Mouse (Mus musculus): ENCODE results near the gene Ppp1r2.
"Not testable (repeated sequence)": the region's sequence is repeated elsewhere in the genome, so short reads cannot be mapped to it uniquely, and the experiment has no call there.

Gene Ppp1r2

GRCm38 (mm10) chr16:31274674-31275460, at the start of gene Ppp1r2:
Gene Ppp1r2, minus strand, starts transcription at chr16:31275277.
- peak; percentile 87 to 88 for DNase-seq (ENCODE audit: low read depth in 2 of 2, low spot score in 2 of 2)

GRCm38 (mm10) chr16:31321501-31321900, 46.4 kb upstream of the Ppp1r2 start:
- DNase-seq (ENCODE audit: low read depth in 2 of 2, low spot score in 2 of 2): no peak

DNA sequence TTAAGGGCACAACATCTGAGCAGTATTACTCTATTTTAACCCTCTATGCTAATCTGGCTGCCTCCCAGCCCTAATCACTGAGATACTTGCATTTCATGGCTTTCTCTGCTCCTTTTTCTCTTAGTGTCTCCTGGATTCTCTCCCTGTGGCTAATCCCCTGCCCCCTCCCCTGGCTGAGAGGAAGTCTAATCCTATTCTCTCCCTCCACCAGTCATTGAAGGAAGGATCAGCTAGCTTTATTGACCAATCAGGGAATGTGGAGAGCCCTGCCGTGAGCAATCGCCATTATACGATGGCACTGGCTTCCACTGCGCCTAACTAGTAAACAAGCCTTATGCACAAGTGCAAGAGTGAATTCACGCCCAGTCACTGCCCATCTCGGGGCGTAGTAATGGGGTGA, 45.9 kb upstream of the Ppp1r2 start:
- no peak for DNase-seq (ENCODE audit: low read depth in 2 of 2, low spot score in 2 of 2)

GRCm38 (mm10) chr16:31319723-31320122, 44.6 kb upstream of the Ppp1r2 start:
- DNase-seq (ENCODE audit: low read depth in 2 of 2, low spot score in 2 of 2): not testable (repeated sequence)

DNA sequence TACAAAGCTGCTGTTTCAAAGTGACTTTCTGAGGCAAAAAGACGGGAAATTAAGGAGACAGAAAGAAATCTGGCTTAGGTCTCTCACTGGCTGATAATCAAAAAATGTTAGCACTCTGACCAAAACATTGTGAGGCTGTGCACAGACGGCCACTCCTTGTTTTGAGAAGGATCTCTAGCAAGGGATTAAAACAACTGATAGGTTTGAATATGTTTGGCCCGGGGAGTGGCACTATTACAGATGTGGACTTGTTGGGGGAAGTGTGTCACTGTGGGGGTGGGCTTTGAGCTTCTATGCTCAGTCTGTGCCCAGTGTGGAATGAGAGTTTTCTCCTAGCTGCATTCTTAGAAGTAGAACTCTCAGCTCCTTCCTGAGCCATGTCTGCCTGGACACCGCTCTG, 44.2 kb upstream of the Ppp1r2 start:
- DNase-seq (ENCODE audit: low read depth in 2 of 2, low spot score in 2 of 2): no peak

GRCm38 (mm10) chr16:31318418-31318817, 43.3 kb upstream of the Ppp1r2 start:
- no peak for DNase-seq (ENCODE audit: low read depth in 2 of 2, low spot score in 2 of 2)

DNA sequence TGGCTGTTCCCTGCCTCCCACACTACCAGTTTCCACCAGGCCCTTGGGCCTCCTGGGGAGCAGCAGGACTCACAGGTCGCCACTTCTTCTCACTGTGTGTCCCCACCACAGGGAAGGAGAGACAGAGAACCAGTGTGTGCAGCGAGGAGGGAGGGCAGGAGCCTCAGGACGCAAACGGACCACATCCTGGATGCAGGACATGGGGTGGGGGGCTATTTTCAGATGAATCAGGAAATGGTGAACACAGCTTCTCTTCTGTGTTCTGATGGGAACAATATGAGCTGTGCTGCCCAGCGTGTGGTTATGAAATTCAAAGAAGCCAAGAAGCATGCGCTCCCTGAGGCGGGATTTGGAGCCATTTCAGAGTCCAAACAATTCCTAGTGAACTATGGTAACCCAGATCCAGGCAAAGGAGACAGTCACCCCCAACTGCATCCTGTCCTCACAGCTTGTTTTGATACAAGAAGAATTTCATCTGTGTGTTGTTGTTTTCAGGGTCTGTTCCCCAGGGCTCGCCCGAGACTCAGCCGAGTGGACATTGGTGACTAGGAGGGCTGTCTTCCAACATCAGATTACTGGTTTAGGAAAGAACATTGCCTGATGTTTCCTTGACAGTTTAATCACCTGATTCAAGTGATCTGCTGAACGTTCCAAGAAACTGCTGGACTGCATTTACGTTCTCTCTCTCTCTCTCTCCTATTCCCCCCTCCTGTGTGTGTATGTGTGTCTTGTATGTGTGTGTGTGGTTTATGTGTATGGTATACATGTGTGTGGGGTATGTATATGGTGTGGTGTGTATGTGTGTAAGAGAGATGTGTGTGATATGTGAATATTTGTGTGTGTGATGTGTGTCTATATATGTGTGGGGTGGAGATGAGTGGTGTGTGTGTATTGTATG, 41.4 kb upstream of the Ppp1r2 start:
- DNase-seq (ENCODE audit: low read depth in 2 of 2, low spot score in 2 of 2): not testable (repeated sequence)

GRCm38 (mm10) chr16:31315294-31315693, 40.2 kb upstream of the Ppp1r2 start:
- no peak for DNase-seq (ENCODE audit: low read depth in 2 of 2, low spot score in 2 of 2)

DNA sequence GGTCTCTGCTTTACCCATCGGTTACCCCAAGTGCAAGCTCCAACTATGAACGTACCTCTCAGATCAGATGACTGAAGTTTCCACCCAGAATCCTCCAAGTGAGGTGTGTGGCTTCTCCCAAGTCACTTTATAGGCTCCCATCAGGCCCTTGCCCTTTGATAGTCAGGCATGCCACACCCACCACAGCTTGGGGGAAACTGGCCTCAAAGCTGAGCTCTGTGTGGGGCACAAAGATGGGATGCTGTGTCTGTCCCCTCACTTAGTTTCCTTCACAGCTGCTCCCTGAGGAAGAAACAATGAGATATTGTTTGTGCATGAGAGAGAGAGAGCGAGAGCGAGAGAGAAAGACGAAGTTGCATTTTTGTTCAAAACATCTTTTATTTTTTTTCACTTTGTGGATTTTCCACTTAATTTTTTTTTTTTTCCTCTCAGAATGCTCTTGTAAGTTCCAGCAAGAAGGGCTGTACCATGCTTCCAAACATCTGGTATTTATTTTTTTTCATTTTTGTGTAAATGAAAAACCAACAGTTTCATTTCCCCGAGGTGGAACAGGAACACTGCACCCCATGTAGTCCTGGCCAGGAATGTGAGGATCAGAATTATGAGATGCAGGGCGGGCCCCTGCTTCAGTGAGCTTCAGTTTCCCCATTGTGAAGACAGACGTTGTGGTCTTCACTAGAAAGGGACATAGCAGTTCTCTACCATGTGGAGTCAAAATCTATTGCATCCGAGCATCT, 39.6 kb upstream of the Ppp1r2 start, which contains the start of gene Apod:
Apod (minus strand) TSS at position 312 of the 737 bp plus-strand sequence.
- no peak for DNase-seq (ENCODE audit: low read depth in 2 of 2, low spot score in 2 of 2)

DNA sequence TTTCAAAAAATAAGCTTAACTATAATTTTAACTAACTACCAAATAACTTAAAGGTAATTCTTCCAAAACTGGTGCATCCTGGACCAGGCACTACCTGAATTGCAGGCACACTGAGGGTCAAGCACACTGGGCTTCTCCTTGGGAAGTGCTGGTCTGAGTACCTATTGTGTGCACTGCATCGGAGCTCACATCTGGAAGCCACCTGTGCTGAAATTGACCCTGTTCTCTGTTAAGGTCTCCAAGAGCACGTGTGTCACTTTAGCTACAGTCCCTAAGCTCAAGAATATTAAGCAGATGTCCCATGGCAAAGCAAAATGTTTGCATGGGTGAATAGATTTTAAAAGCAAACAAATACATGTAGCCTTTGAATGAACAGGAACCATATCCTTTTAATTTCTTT, 38.5 kb upstream of the Ppp1r2 start:
- no peak for DNase-seq (ENCODE audit: low read depth in 2 of 2, low spot score in 2 of 2)

DNA sequence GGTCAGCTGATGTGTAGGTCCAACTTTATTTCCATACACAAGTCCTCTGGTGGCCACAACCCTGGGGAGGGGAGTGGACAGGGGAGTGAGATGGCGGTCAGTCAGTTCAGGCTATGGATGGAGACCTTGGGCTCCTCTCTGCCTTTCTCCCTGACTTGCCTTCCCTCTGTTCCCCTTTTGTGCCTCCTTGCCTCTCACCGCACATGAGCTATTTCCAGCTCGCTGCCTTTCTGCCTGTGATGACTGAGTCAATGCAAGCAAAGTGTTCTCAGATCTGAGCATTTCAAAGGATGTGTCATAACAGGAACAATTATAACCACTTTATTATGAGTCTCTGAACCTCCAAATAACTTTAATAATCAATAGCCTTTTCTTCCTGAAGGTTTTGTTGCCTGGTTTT, 37.2 kb upstream of the Ppp1r2 start:
- DNase-seq (ENCODE audit: low read depth in 2 of 2, low spot score in 2 of 2): no peak

- DNase-seq (ENCODE audit: low read depth in 2 of 2, low spot score in 2 of 2): no peak
Measured at GRCm38 (mm10) chr16:31305199-31305919, 30.3 kb upstream of the Ppp1r2 start.

DNA sequence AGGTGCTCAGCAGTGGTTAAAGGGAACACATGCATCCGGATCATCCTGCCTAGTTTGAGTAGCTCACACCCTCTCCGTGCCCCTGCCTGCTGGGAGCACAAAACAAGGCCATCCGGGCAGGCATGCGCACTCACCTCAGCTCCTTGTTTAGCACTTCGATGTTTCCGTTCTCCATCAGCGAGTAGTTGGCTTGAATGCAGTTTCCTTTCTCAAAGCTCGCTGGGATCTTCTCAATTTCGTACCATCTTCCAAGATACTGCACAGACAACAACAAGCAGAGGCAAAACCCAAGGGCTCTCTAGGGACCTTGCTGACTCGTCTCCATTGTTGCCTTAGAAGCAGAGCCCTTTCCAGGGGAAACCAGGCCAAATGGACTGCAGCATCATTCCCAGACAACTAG, 28.2 kb upstream of the Ppp1r2 start:
- no peak for DNase-seq (ENCODE audit: low read depth in 2 of 2, low spot score in 2 of 2)

GRCm38 (mm10) chr16:31300883-31301532, 25.9 kb upstream of the Ppp1r2 start:
- no peak for DNase-seq (ENCODE audit: low read depth in 2 of 2, low spot score in 2 of 2)

GRCm38 (mm10) chr16:31300467-31300866, 25.4 kb upstream of the Ppp1r2 start:
- no peak for DNase-seq (ENCODE audit: low read depth in 2 of 2, low spot score in 2 of 2)

GRCm38 (mm10) chr16:31299960-31300353, 24.9 kb upstream of the Ppp1r2 start:
- no peak for DNase-seq (ENCODE audit: low read depth in 2 of 2, low spot score in 2 of 2)

DNA sequence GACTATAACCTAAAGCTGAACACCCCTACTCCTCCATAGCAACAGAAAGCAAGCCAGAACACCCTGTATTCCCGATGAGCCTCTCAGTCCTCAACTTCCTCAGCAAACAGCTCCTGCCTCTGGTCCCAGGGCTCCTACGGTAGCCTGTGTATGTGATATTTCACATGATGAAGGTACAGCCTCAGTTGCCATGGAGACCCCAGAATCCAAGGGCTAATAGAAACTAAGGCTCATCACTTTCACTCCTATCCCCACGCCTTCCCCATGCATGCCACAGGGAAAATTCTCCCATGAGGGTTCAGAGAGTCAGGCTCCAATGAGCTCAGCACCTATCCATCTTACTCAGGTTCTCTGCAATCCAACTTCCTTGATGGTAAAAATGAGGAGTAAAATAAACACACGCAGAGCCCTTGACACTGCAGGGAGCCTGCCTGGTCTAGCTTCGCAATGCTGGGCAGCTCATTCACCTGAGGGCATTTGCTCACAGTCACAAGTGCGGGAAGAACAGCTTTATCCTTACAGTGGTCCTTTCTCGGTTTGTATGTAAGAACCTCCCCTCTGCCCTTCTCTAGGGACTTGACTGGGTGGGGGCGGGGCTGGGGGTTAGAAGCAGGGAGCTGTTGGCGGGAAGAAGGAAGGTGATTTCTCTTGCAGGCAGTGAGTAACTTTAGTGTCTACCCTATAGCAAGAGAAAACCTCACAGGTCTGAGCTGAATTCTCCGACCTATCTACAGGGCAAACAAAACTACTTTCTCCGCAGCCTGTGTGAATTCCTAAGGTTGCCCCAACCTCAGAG, 24.3 kb upstream of the Ppp1r2 start:
- DNase-seq (ENCODE audit: low read depth in 2 of 2, low spot score in 2 of 2): no peak

DNA sequence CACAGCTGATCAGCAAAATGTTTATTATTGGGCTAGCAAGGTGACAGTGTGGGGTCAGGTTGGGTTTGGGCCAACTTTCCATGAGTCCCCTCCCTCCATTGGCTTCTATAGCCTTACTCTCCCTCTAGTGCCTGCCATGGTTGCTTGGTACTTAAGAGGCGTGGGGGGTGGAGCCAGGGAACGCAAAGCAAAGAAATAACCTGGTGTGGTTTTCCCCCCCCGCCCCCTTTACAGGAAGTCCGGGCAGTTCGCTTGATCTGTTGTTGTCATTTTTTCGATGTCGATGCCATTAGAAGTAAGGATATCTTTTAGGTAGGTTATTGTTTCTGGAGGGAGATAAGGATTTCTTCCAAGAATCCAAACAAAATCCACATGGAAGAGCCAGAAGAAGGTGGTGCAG, 22.0 kb upstream of the Ppp1r2 start:
- peak in 1 of 2 experiments; percentile 21 for DNase-seq (ENCODE audit: low read depth in 2 of 2, low spot score in 2 of 2)

GRCm38 (mm10) chr16:31293761-31294160, 18.7 kb upstream of the Ppp1r2 start:
- no peak for DNase-seq (ENCODE audit: low read depth in 2 of 2, low spot score in 2 of 2)

All from CD8-positive naive resting alpha-beta T cell, adult 2 months (primary cell).